Mouse (Mus musculus) forebrain, embryonic 16.5 days (tissue): Measurements from ENCODE around the gene Cish. TPM values are rescaled to one million over a fixed set of nuclear protein-coding genes. Genes with fewer than 3 reads are reported as not detected.
A peak's percentile ranks its signal among the peaks of the same experiment; 100 is the strongest.

Source experiments
- ATAC-seq: fragments of 200-750 bp; cut with Nextera tagmentation; 2 replicates; pipeline ENCODE4 v1.8.0; 2017; ENCODE audit warnings: mild to moderate bottlenecking, moderate library complexity
- H3K27ac ChIP-seq: fragments of 300-500 bp; sonication (generic); 2 replicates; pipeline ENCODE4 v1.5.1; 2014; ENCODE audit warnings: low read length, control low read depth
- H3K27me3 ChIP-seq: fragments of 300-500 bp; sonication (generic); replicated peaks from 2 replicates; pipeline ENCODE4 v1.6.1; 2014; ENCODE audit warnings: low read length; ENCODE audit not compliant: control insufficient read depth, insufficient read depth
- H3K36me3 ChIP-seq: fragments of 300-500 bp; sonication (generic); 2 replicates; pipeline ENCODE4 v1.6.1; 2014; ENCODE audit not compliant: control insufficient read depth, insufficient read depth
- H3K4me1 ChIP-seq: fragments of 300-500 bp; sonication (generic); replicated peaks from 2 replicates; pipeline ENCODE4 v1.6.1; 2014; ENCODE audit warnings: low read length; ENCODE audit not compliant: control insufficient read depth, insufficient read depth
- H3K4me2 ChIP-seq: fragments of 300-500 bp; sonication (generic); 2 replicates; pipeline ENCODE4 v1.6.1; 2014; ENCODE audit warnings: mild to moderate bottlenecking, low read length, control low read depth
- H3K4me3 ChIP-seq: fragments of 300-500 bp; sonication (generic); replicated peaks from 2 replicates; pipeline ENCODE4 v1.5.1; 2014; ENCODE audit warnings: mild to moderate bottlenecking, low read length, control low read depth
- H3K9ac ChIP-seq: fragments of 300-500 bp; sonication (generic); replicated peaks from 2 replicates; pipeline ENCODE4 v1.6.1; 2014; ENCODE audit warnings: low read depth, low read length, control low read depth
- H3K9me3 ChIP-seq: fragments of 300-500 bp; sonication (generic); 2 replicates; pipeline ENCODE4 v1.6.1; 2016; ENCODE audit warnings: low read length; ENCODE audit not compliant: control insufficient read depth
- WGBS: fragments of 180-500 bp; shearing (Covaris S2); extraction: QIAGEN DNeasy Blood & Tissue Kit; methylation state at CpG from one replicate; pipeline ENCODE4 v1.1.7; 2014; 5-methylcytosine and 5-hydroxymethylcytosine counted together
- polyA plus RNA-seq: library from polyadenylated mRNA; unstranded; fragments of >200 nt; fragmentation: Nextera tagmentation; extraction: Ambion mirVana; gene quantifications from 2 replicates; pipeline ENCODE4 v1.2.1, GENCODE M21; 2015

The Cish gene
- polyA plus RNA-seq, 1 experiment from 2014 or later, result 11.1 TPM

DNA sequence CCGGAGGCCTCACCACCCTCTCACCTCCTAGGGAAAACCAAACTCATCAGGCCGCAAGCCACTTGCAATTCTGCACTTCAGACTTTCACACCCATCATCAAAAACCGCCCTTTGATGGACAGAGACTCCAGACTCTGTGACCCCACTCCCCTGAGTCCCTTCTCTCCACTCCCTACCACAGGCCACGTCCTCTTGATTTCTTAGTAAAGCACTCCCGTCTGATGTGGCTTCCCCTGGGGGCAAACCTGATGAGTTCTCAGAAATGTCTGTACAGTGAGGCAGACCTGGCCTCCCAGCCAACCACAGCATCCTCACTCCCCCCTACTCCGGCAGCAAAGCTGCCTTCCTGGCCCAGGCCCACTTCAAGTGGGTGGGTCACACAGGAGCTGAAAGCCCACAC lies 38.5 kb downstream of the Cish start:
- H3K4me3 ChIP-seq, result no peak overlapping the region
- no peaks in the 10 kb centered on the region for H3K9me3 ChIP-seq
- no peaks in the 10 kb centered on the region for H3K36me3 ChIP-seq
- H3K4me1 ChIP-seq, result peaks cover 12% of the 10 kb centered on the region
- no peak overlapping the region for H3K9ac ChIP-seq
- H3K27me3 ChIP-seq, result no peaks in the 10 kb centered on the region
- H3K27ac ChIP-seq, result no peak overlapping the region
- WGBS, result 86% methylated on average over 6 of the region's 6 CpGs
- H3K4me2 ChIP-seq, result no peak overlapping the region
- no peak for ATAC-seq

- H3K9ac ChIP-seq, result no peak overlapping the region
- H3K9me3 ChIP-seq, result no peaks in the 10 kb centered on the region
- H3K4me3 ChIP-seq, result no peak overlapping the region
- no peak overlapping the region for H3K27ac ChIP-seq
- ATAC-seq, result no peak
- H3K4me1 ChIP-seq, result peaks cover 14% of the 10 kb centered on the region
- WGBS, result 92% methylated on average over 5 of the region's 5 CpGs
- no peak overlapping the region for H3K4me2 ChIP-seq
- no peaks in the 10 kb centered on the region for H3K27me3 ChIP-seq
- no peaks in the 10 kb centered on the region for H3K36me3 ChIP-seq
These were observed 39.2 kb downstream of the Cish start for GRCm38 (mm10) chr9:107335046-107335445.

GRCm38 (mm10) chr9:107335909-107336308 lies 40.1 kb downstream of the Cish start:
- no peak for ATAC-seq
- no peaks in the 10 kb centered on the region for H3K9me3 ChIP-seq

DNA sequence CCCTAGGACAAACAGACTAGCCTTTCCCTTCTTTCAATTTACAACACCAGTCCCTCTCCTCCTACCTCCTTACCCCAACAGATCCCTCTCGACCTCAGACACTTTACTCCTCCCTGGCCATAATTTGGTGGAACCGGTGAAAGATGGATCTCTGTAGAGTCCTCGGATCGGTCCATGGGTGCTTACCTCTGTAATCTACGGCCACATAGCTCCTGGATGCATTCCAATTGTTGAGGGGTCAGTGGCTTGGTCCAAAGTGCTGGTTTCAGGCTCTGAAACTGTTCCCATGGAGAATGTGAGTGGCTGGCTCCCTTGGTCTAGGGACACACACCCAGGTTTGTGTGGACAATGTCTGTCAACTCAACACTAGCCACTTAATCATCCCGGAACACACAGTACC lies 40.6 kb downstream of the Cish start:
- H3K9ac ChIP-seq, result no peak overlapping the region
- no peak overlapping the region for H3K4me2 ChIP-seq
- no peaks in the 10 kb centered on the region for H3K36me3 ChIP-seq
- H3K4me1 ChIP-seq, result peaks cover 22% of the 10 kb centered on the region
- no peak overlapping the region for H3K27ac ChIP-seq
- no peaks in the 10 kb centered on the region for H3K9me3 ChIP-seq
- no peaks in the 10 kb centered on the region for H3K27me3 ChIP-seq
- no peak overlapping the region for H3K4me3 ChIP-seq
- ATAC-seq, result no peak
- 88% methylated on average over 6 of the region's 6 CpGs for WGBS

More at GRCm38 (mm10) chr9:107335909-107336308, 40.1 kb downstream of the Cish start:
- no peak overlapping the region for H3K9ac ChIP-seq
- H3K27ac ChIP-seq, result no peak overlapping the region
- no peaks in the 10 kb centered on the region for H3K27me3 ChIP-seq
- no peak overlapping the region for H3K4me2 ChIP-seq
- 13% methylated on average over 5 of the region's 5 CpGs for WGBS
- H3K36me3 ChIP-seq, result no peaks in the 10 kb centered on the region
- H3K4me3 ChIP-seq, result no peak overlapping the region
- peaks cover 17% of the 10 kb centered on the region for H3K4me1 ChIP-seq

DNA sequence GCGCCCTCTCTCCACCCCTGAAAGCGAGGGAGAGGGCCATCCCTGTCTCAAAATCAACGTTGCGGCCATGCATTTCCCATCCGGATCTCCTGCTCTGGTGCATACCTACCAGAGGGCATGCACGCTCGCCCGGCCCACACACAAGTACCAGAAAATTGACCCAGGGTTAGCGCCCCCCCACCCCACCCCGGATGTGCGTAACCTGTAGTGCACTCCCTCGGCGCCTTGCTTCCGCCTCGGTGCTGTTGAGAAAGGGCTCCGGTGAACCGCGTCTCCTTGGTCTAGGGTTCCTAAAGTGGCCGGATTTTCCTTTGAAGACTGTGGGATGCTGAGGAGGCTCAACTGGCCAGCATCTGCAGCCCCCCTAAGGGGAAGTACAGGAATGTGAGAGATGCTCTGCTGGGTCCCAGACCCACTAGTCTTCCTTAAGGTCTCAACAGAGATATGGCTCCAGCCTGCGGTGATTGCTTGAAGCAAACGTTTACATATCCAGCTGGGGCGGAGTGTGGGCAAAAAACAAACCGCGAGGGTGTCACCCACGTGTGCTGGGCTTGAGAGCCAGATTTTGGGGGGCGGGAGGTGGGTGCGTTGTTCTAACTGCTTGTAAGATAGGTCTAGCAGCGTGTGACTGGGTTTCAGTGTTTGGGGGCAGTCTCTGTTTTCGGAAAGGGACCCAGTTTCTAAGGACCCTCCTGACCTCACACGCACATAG lies 42.5 kb downstream of the Cish start, which contains the start of gene Hemk1:
Hemk1 (minus strand) TSS at position 179 of the 712 bp plus-strand sequence.
- H3K9me3 ChIP-seq, result no peaks in the 10 kb centered on the region
- H3K36me3 ChIP-seq, result no peaks in the 10 kb centered on the region
- ATAC-seq, result peak; percentile 86
- H3K27ac ChIP-seq, result peak within 1 kb of the TSS; percentile 53
- H3K4me3 ChIP-seq, result peak within 1 kb of the TSS; percentile 66
- peak within 1 kb of the TSS; percentile 80 for H3K9ac ChIP-seq
- peak within 1 kb of the TSS; percentile 89 for H3K4me2 ChIP-seq
- peaks cover 22% of the 10 kb centered on the region for H3K4me1 ChIP-seq
- WGBS, result 3% methylated on average over 30 of the region's 30 CpGs
- H3K27me3 ChIP-seq, result no peaks in the 10 kb centered on the region

- Histone ChIP-seq H3K9me3 (no peaks in the 10 kb centered on the region), H3K4me1 (peaks cover 22% of the 10 kb centered on the region), H3K27ac (0 out of 2 replicates have a peak within 1 kb of the TSS, but pooled peaks have one; percentile 27), H3K9ac (peak within 1 kb of the TSS; percentile 82), H3K27me3 (no peaks in the 10 kb centered on the region), H3K4me3 (peak within 1 kb of the TSS; percentile 74), H3K4me2 (peak within 1 kb of the TSS; percentile 72), H3K36me3 (no peaks in the 10 kb centered on the region)
- peak; percentile 95 for ATAC-seq
- under 1% methylated on average over 34 of the region's 34 CpGs for WGBS
These were observed 44.5 kb downstream of the Cish start, which contains the start of gene 6430571L13Rik for GRCm38 (mm10) chr9:107340267-107340859. Gene 6430571L13Rik (plus strand): TSS chr9:107340602.

DNA sequence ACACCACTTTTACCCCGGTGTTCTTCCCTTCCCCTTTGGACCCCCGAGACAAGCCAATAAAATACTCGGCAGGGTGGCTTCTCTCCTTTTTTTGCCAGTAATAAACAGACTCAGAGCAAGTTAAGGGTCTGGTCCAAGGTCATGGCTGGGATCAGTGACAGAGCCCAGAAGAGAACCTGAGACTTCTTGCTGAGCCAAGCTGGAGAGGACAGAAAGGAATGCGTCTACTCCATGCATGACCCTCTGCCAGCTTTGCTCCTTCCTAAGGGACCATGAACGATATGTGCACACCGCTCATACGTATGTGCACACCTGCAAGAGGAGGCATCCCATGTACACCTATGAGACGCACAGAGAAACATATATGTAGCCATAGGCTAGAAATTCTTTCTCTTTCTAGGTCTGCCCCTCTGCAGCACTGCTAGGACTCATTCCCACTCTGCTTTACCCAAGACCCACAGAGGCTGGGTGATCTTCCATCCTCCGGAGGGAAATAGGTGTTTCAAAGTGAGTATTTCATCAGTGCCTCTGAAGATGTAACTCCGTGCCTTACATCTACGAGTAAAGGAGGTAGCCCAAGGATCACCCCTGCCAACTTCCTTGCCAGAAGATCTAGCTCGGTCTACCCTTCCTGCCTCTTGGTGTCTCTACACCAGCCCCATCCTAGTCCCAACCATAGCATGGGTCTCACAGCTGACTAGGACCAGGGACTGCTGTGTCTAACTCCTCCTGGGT lies 45.3 kb downstream of the Cish start:
- Histone ChIP-seq H3K27me3 (no peaks in the 10 kb centered on the region), H3K4me3 (peak overlapping the region; percentile 74), H3K4me1 (peaks cover 22% of the 10 kb centered on the region), H3K4me2 (peak overlapping the region; percentile 72), H3K36me3 (no peaks in the 10 kb centered on the region), H3K9me3 (no peaks in the 10 kb centered on the region), H3K27ac (no peak overlapping the region), H3K9ac (peak overlapping the region; percentile 82)
- 55% methylated on average over 12 of the region's 12 CpGs for WGBS
- no peak for ATAC-seq

GRCm38 (mm10) chr9:107342201-107342709 lies 46.4 kb downstream of the Cish start:
- Histone ChIP-seq H3K4me1 (peaks cover 21% of the 10 kb centered on the region), H3K9me3 (no peaks in the 10 kb centered on the region), H3K4me2 (no peak overlapping the region), H3K9ac (no peak overlapping the region), H3K27me3 (no peaks in the 10 kb centered on the region), H3K27ac (no peak overlapping the region), H3K36me3 (no peaks in the 10 kb centered on the region), H3K4me3 (no peak overlapping the region)
- ATAC-seq, result no peak
- WGBS, result 94% methylated on average over 11 of the region's 11 CpGs
